In the genomic region with DNA sequence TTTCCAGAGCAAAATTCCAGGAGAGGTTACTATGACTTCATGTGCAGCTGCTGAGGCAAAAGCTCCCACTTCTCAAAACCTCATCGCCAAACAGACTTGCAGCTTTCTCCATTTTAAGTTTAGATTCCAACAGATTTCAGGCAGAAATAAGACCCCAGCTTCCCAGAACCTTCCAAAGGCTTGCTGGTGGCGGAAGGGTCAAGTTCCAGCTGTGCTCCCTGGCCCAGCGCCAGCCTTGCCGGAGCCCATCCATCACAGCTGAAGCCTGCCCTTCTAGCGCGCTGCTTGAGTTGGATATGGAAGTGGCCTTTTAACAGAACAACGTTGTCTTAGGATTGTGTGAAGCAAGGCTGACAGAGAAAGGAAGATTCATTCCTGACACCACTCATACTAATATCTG, we compare ENCODE assay signal across 8 mouse cellular contexts.
DNase-seq lines count a peak whose midpoint lies in the region; ATAC-seq and TF ChIP-seq lines count a peak whose summit lies in the region.

No protein-coding gene starts in this region.

- H3K36me3 ChIP-seq in stomach, embryonic 14.5 days (ENCODE audit: control insufficient read depth, insufficient read depth, low read length) = no peaks in the 10 kb centered on the region
- H3K36me3 ChIP-seq in stomach, postnatal 0 days (ENCODE audit: control insufficient read depth, insufficient read depth, low read length) = no peaks in the 10 kb centered on the region
- no peaks in the 10 kb centered on the region for H3K36me3 ChIP-seq in stomach, embryonic 16.5 days (ENCODE audit: control insufficient read depth, insufficient read depth, low read length)

- TF ChIP-seq CTCF in stomach, postnatal 0 days (IDR thresholded peaks at IDR 0.05; ENCODE audit: low read depth) = no peak
- TF ChIP-seq CTCF in left cerebral cortex, adult 2 months (IDR thresholded peaks at IDR 0.05) = no peak

- peak; percentile 25 to 27 for DNase-seq in frontal cortex, postnatal 10 days (ENCODE audit: low spot score in 2 of 2)
- DNase-seq in frontal cortex, adult 2 months (ENCODE audit: extremely low spot score in 1 of 2, low spot score in 1 of 2) = no peak
- DNase-seq in stomach, postnatal 0 days (ENCODE audit: low spot score) = no peak
- DNase-seq in kidney, postnatal 10 days = peak; percentile 80
- DNase-seq in left cerebral cortex, adult 2 months (ENCODE audit: extremely low spot score in 1 of 2, low spot score in 2 of 2) = no peak
- DNase-seq in frontal cortex, postnatal 36 days (ENCODE audit: low spot score in 2 of 2) = no peak

- TF ChIP-seq EP300 in stomach, postnatal 0 days (optimal IDR thresholded peaks at IDR 0.05) = no peak

- no peaks in the 10 kb centered on the region for H3K27me3 ChIP-seq in stomach, embryonic 14.5 days (ENCODE audit: control insufficient read depth, insufficient read depth, low read length)
- no peaks in the 10 kb centered on the region for H3K27me3 ChIP-seq in stomach, postnatal 0 days (ENCODE audit: control insufficient read depth, insufficient read depth, low read length)
- no peaks in the 10 kb centered on the region for H3K27me3 ChIP-seq in stomach, embryonic 16.5 days (ENCODE audit: control insufficient read depth, insufficient read depth, low read length)

- no peaks in the 10 kb centered on the region for H3K9me3 ChIP-seq in stomach, embryonic 14.5 days (ENCODE audit: control insufficient read depth, low read depth, low read length)
- no peaks in the 10 kb centered on the region for H3K9me3 ChIP-seq in stomach, postnatal 0 days (ENCODE audit: control insufficient read depth, low read length)
- no peaks in the 10 kb centered on the region for H3K9me3 ChIP-seq in stomach, embryonic 16.5 days (replicated peaks; ENCODE audit: control insufficient read depth, low read length)

- H3K4me3 ChIP-seq in stomach, embryonic 14.5 days (ENCODE audit: low read depth, low read length) = no peak overlapping the region
- no peak overlapping the region for H3K4me3 ChIP-seq in stomach, postnatal 0 days (ENCODE audit: low read depth, low read length)
- no peak overlapping the region for H3K4me3 ChIP-seq in stomach, embryonic 16.5 days (replicated peaks; ENCODE audit: low read length)
- H3K4me3 ChIP-seq in left cerebral cortex, adult 2 months = no peak overlapping the region

- H3K4me1 ChIP-seq in stomach, embryonic 14.5 days (ENCODE audit: control insufficient read depth, insufficient read depth, low read length) = 0 out of 2 replicates have a peak, but pooled peaks cover 2% of the 10 kb centered on the region
- no peaks in the 10 kb centered on the region for H3K4me1 ChIP-seq in stomach, postnatal 0 days (replicated peaks; ENCODE audit: control insufficient read depth, insufficient read depth)
- H3K4me1 ChIP-seq in stomach, embryonic 16.5 days (ENCODE audit: control insufficient read depth, insufficient read depth, low read length) = no peaks in the 10 kb centered on the region

- ATAC-seq in stomach, embryonic 14.5 days (ENCODE audit: insufficient number of reproducible peaks, insufficient read depth, low FRiP score, low read depth) = peak; percentile 63; the same call in 1 of the 2 replicates
- no peak for ATAC-seq in stomach, postnatal 0 days (ENCODE audit: low FRiP score, low TSS enrichment)
- ATAC-seq in stomach, embryonic 16.5 days (ENCODE audit: insufficient read depth, low FRiP score) = peak; percentile 58; the same call in 1 of the 2 replicates

- no peak overlapping the region for H3K9ac ChIP-seq in stomach, embryonic 14.5 days (replicated peaks; ENCODE audit: low read depth, low read length)
- H3K9ac ChIP-seq in stomach, postnatal 0 days (ENCODE audit: low read length) = no peak overlapping the region
- H3K9ac ChIP-seq in stomach, embryonic 16.5 days (ENCODE audit: low read length) = no peak overlapping the region

- H3K27ac ChIP-seq in stomach, embryonic 14.5 days (ENCODE audit: low read length) = no peak overlapping the region
- no peak overlapping the region for H3K27ac ChIP-seq in stomach, postnatal 0 days (replicated peaks)
- no peak overlapping the region for H3K27ac ChIP-seq in stomach, embryonic 16.5 days (ENCODE audit: low read length)
- no peak overlapping the region for H3K27ac ChIP-seq in left cerebral cortex, adult 2 months

- no peak overlapping the region for H3K4me2 ChIP-seq in stomach, embryonic 14.5 days (replicated peaks; ENCODE audit: low read depth, low read length)
- H3K4me2 ChIP-seq in stomach, postnatal 0 days (replicated peaks; ENCODE audit: low read depth) = no peak overlapping the region
- no peak overlapping the region for H3K4me2 ChIP-seq in stomach, embryonic 16.5 days (ENCODE audit: low read depth, low read length)

- 5% methylated on average over 7 of the region's 7 CpGs for WGBS in stomach, embryonic 14.5 days
- WGBS in stomach, postnatal 0 days = 24% methylated on average over 7 of the region's 7 CpGs
- 17% methylated on average over 7 of the region's 7 CpGs for WGBS in stomach, embryonic 16.5 days

- intact Hi-C loops in left cerebral cortex, adult 2 months (cut with DNase I) = no loop called here

Comparison
In these comparisons a context has a peak if more than half of its experiments do, and no peak if none do; other contexts are left out.
1. DNase-seq: peak in frontal cortex, postnatal 10 days (2 of 2) and kidney, postnatal 10 days (single experiment); none in frontal cortex, adult 2 months (0 of 2), stomach, postnatal 0 days (single experiment), left cerebral cortex, adult 2 months (0 of 2) and frontal cortex, postnatal 36 days (0 of 2).